Mouse (Mus musculus): Measurements from ENCODE around the gene Rbp1.

DNA sequence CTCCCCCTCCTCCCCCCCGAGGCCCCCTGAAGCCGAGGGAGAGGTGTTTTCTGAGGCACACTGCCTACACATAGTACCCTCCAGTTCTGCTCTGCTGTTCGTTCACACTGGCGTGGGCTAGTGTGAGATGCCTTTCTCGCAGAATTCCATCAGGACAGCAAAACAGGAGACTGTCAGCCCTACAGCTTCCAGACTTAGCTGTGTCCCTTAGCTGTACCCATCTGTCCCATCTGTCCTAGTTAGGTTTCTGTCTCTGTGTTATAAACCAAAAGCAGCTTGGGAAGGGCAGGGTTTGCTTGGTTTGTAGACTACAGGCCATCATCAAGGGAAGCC, 34.2 kb upstream of the Rbp1 start:
- TF ChIP-seq CTCF (IDR thresholded peaks at IDR 0.05; ENCODE audit: low read depth, low read length) = no peak
- TF ChIP-seq POLR2A (IDR thresholded peaks at IDR 0.05; ENCODE audit: insufficient read depth, low read length) = no peak
- no peak for TF ChIP-seq EP300 (IDR thresholded peaks at IDR 0.05; ENCODE audit: insufficient read depth, low read depth, low read length)

All from ES-Bruce4 (cell line).